In the genomic region with DNA sequence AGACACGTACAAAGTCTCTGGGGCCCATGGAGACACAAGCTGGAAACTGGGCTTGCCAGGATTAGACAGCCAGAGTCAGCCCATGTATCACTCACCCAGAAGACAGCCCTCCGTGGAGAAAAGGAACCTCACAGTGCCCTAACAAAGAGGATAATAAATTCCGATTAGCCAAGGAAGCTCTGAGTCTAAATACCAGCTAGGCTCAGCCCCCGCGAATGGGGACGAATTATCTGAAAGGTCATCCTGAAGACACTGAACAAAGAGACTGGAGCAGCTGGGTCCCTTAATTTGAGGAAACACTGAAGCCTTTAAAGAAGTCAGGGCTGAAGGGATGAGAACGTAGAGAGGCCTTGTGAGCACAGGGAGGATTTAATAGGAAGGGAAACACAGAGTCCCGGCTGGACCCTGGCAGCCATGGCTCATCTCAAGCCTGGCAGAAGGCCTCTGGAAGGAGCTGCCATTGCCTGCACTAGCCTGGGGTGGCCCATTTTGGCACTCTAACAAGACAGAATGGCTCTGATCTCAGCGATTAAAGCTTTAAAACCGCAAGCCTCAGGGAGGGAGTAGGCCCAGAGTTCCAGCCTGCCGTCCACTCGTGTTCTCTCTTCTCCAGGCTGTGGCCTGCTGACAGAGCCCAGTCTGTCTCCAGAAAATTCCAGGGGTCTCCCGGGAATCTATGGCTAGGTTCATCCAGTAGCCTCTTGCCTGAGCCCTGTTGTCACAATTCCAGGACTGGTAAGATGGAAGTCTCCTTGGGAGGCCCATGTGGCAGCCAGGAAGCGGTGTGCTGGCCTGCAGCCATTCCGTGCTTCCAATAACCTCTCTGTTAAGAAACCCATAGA, we compare ENCODE assay signal across 10 mouse cellular contexts.
DNase-seq lines count a peak whose midpoint lies in the region; ATAC-seq and TF ChIP-seq lines count a peak whose summit lies in the region.
"Had no signal": no experiment of that assay in that cellular context is flagged by ENCODE, and none has a peak within 500 bp of the region (broad histone marks: within the 10 kb centered on the region; RNA-seq: fewer than 3 reads in every experiment).

No protein-coding gene starts in this region.

- no peaks in the 10 kb centered on the region for H3K9me3 ChIP-seq in kidney, embryonic 15.5 days (replicated peaks)
- no peaks in the 10 kb centered on the region for H3K9me3 ChIP-seq in forebrain, embryonic 15.5 days
- no peaks in the 10 kb centered on the region for H3K9me3 ChIP-seq in midbrain, embryonic 14.5 days (ENCODE audit: control insufficient read depth, low read length)
- H3K9me3 ChIP-seq: stomach, embryonic 15.5 days had no signal

- H3K4me1 ChIP-seq in kidney, embryonic 15.5 days, result peaks cover 3% of the 10 kb centered on the region; the same call in 1 of the 2 replicates
- H3K4me1 ChIP-seq in cerebellum, adult 2 months (ENCODE audit: control insufficient read depth, insufficient read depth, low read length), result peaks cover 4% of the 10 kb centered on the region
- no peaks in the 10 kb centered on the region; the same call in 1 of the 2 replicates for H3K4me1 ChIP-seq in forebrain, embryonic 15.5 days
- no peaks in the 10 kb centered on the region for H3K4me1 ChIP-seq in midbrain, embryonic 14.5 days (ENCODE audit: control insufficient read depth, insufficient read depth, low read length)
- H3K4me1 ChIP-seq: stomach, embryonic 15.5 days had no signal

- no peaks in the 10 kb centered on the region for H3K27me3 ChIP-seq in kidney, embryonic 15.5 days
- no peaks in the 10 kb centered on the region for H3K27me3 ChIP-seq in cerebellum, adult 2 months (ENCODE audit: control insufficient read depth, insufficient read depth, low read length)
- H3K27me3 ChIP-seq in forebrain, embryonic 15.5 days, result no peaks in the 10 kb centered on the region
- H3K27me3 ChIP-seq in midbrain, embryonic 14.5 days (ENCODE audit: control insufficient read depth, insufficient read depth, low read length), result no peaks in the 10 kb centered on the region
- H3K27me3 ChIP-seq: stomach, embryonic 15.5 days had no signal

- DNase-seq in kidney, postnatal 36 days, result no peak
- peak; percentile 24 to 36 for DNase-seq in cerebellum, adult 2 months
- peak; percentile 63 for DNase-seq in midbrain, embryonic 14.5 days
- no peak for DNase-seq in right cerebral cortex, adult 18-20 months
- DNase-seq in spleen, postnatal 10 days (ENCODE audit: low spot score in 2 of 2), result no peak
- no peak for DNase-seq in urinary bladder, postnatal 14 days (ENCODE audit: low spot score)

- no peak for TF ChIP-seq POLR2A in cerebellum, adult 2 months (IDR thresholded peaks at IDR 0.05; ENCODE audit: borderline replicate concordance, insufficient read depth, low read length)

- WGBS in kidney, embryonic 15.5 days, result 47% methylated on average over 15 of the region's 15 CpGs
- WGBS in cerebellum, adult 2 months, result 24% methylated on average over 15 of the region's 15 CpGs
- 40% methylated on average over 15 of the region's 15 CpGs for WGBS in forebrain, embryonic 15.5 days
- WGBS in midbrain, embryonic 14.5 days, result 32% methylated on average over 15 of the region's 15 CpGs

- ATAC-seq in kidney, embryonic 15.5 days (replicated peaks; ENCODE audit: low FRiP score), result no peak; the same call in 1 of the 2 replicates
- ATAC-seq in forebrain, embryonic 15.5 days (replicated peaks), result peak; percentile 38; the same call in 1 of the 2 replicates
- peak; percentile 37; the same call in 1 of the 2 replicates for ATAC-seq in midbrain, embryonic 14.5 days (ENCODE audit: low FRiP score, low TSS enrichment)

- H3K9ac ChIP-seq in kidney, embryonic 15.5 days, result no peak overlapping the region
- H3K9ac ChIP-seq in forebrain, embryonic 15.5 days (replicated peaks), result no peak overlapping the region
- H3K9ac ChIP-seq in midbrain, embryonic 14.5 days (replicated peaks; ENCODE audit: low read length), result no peak overlapping the region
- H3K9ac ChIP-seq: stomach, embryonic 15.5 days had no signal

- H3K27ac ChIP-seq in kidney, embryonic 15.5 days, result 0 out of 2 replicates have a peak overlapping the region, but pooled peaks have one; percentile 33
- no peak overlapping the region for H3K27ac ChIP-seq in cerebellum, adult 2 months (ENCODE audit: insufficient read depth, low read length)
- H3K27ac ChIP-seq in forebrain, embryonic 15.5 days (replicated peaks), result no peak overlapping the region
- peak overlapping the region; percentile 66 for H3K27ac ChIP-seq in midbrain, embryonic 14.5 days (replicated peaks; ENCODE audit: low read depth, low read length)
- H3K27ac ChIP-seq: stomach, embryonic 15.5 days had no signal

- H3K4me2 ChIP-seq in kidney, embryonic 15.5 days, result no peak overlapping the region
- no peak overlapping the region for H3K4me2 ChIP-seq in forebrain, embryonic 15.5 days (replicated peaks)
- H3K4me2 ChIP-seq in midbrain, embryonic 14.5 days (ENCODE audit: low read length), result no peak overlapping the region
- H3K4me2 ChIP-seq: stomach, embryonic 15.5 days had no signal

- no peaks in the 10 kb centered on the region for H3K36me3 ChIP-seq in kidney, embryonic 15.5 days
- no peaks in the 10 kb centered on the region for H3K36me3 ChIP-seq in forebrain, embryonic 15.5 days
- H3K36me3 ChIP-seq in midbrain, embryonic 14.5 days (ENCODE audit: control insufficient read depth, insufficient read depth, low read length), result no peaks in the 10 kb centered on the region
- H3K36me3 ChIP-seq: stomach, embryonic 15.5 days had no signal

- no peak overlapping the region for H3K4me3 ChIP-seq in kidney, embryonic 15.5 days (replicated peaks)
- H3K4me3 ChIP-seq in cerebellum, adult 2 months (replicated peaks; ENCODE audit: insufficient read depth, low read depth, low read length), result no peak overlapping the region
- H3K4me3 ChIP-seq in forebrain, embryonic 15.5 days, result no peak overlapping the region
- no peak overlapping the region for H3K4me3 ChIP-seq in midbrain, embryonic 14.5 days (replicated peaks; ENCODE audit: low read depth, low read length)
- H3K4me3 ChIP-seq: erythroblast, embryonic 14.5 days; stomach, embryonic 15.5 days had no signal

- TF ChIP-seq CTCF in cerebellum, adult 2 months (IDR thresholded peaks at IDR 0.05; ENCODE audit: borderline replicate concordance, insufficient read depth, low read depth, low read length), result no peak

Comparison
In these comparisons a context has a peak if more than half of its experiments do, and no peak if none do; other contexts are left out.
1. H3K27ac ChIP-seq: peak in kidney, embryonic 15.5 days (single experiment) and midbrain, embryonic 14.5 days (single experiment); none in cerebellum, adult 2 months (single experiment) and forebrain, embryonic 15.5 days (single experiment).
2. DNase-seq: peak in cerebellum, adult 2 months (2 of 2) and midbrain, embryonic 14.5 days (single experiment); none in kidney, postnatal 36 days (0 of 2), right cerebral cortex, adult 18-20 months (single experiment), spleen, postnatal 10 days (0 of 2) and urinary bladder, postnatal 14 days (single experiment).